Mouse (Mus musculus): ENCODE data around the gene Hba-a2. TPM values are rescaled to one million over a fixed set of nuclear protein-coding genes. Genes with fewer than 3 reads are reported as not detected.
A peak's percentile ranks its signal among the peaks of the same experiment; 100 is the strongest.

Hba-a2 gene
- polyA plus RNA-seq, 1 experiment from 2014 or later = 6,611 TPM

DNA sequence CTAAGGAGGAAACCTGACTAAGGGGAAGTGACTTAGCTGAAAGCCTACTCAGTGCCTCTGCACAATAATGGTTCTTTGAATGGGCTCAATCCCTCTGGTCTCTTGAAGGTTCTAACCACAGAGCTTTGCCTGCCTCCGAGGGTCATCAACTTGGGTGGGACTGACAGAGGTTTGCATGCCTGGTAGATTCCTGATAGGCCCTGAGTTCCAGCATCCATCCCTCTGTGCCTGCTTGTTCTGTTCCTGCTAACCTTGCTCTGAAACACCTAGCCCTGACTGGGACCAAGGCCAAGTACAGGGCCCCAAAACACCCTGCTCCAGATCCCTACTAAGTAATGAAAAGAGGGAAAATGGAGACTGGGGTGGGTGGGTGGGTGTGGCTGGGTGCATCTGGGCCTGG, 7.2 kb downstream of the Hba-a2 start:
- no peak overlapping the region for H3K27ac ChIP-seq
- H3K4me1 ChIP-seq (replicated peaks; ENCODE audit: control insufficient read depth, insufficient read depth, low read length) = no peaks in the 10 kb centered on the region
- H3K4me2 ChIP-seq (replicated peaks) = no peak overlapping the region
- no peak overlapping the region for H3K9ac ChIP-seq
- WGBS = 82% methylated on average over 1 of the region's 1 CpGs
- peaks cover 10% of the 10 kb centered on the region; the same call in 1 of the 2 replicates for H3K27me3 ChIP-seq (ENCODE audit: control insufficient read depth, insufficient read depth, low read length)
- no peak for DNase-seq (ENCODE audit: low spot score)
- H3K9me3 ChIP-seq (ENCODE audit: control insufficient read depth, low read length) = no peaks in the 10 kb centered on the region
- no peak for ATAC-seq (ENCODE audit: low FRiP score)
- no peaks in the 10 kb centered on the region for H3K36me3 ChIP-seq (replicated peaks; ENCODE audit: control insufficient read depth, insufficient read depth)
- H3K4me3 ChIP-seq (replicated peaks; ENCODE audit: low read length) = no peak overlapping the region

DNA sequence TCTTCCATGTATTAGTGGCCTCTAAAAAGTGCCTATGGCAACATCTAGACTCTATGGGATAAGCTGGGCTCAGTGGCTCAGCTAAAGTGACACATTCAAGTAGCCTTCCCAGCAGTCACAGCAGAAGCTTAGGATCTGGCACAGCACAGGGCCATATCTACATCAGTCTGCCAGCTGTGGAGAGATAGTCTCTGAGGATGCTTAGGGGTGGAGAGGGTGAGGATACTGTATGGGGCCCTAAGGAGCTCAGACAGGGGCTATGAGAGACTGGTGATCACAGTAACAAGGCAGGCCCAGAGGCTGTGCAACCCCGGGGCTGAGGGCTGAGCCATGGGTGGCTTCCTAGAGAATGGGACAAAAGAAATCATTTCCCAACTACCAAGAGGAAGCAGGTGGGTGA, 10.7 kb downstream of the Hba-a2 start:
- ATAC-seq (ENCODE audit: low FRiP score) = no peak
- Histone ChIP-seq H3K4me3 (replicated peaks; ENCODE audit: low read length) (no peak overlapping the region), H3K27me3 (ENCODE audit: control insufficient read depth, insufficient read depth, low read length) (no peaks in the 10 kb centered on the region), H3K9me3 (ENCODE audit: control insufficient read depth, low read length) (no peaks in the 10 kb centered on the region), H3K4me1 (replicated peaks; ENCODE audit: control insufficient read depth, insufficient read depth, low read length) (no peaks in the 10 kb centered on the region), H3K4me2 (replicated peaks) (no peak overlapping the region), H3K36me3 (replicated peaks; ENCODE audit: control insufficient read depth, insufficient read depth) (no peaks in the 10 kb centered on the region), H3K9ac (no peak overlapping the region), H3K27ac (no peak overlapping the region)
- WGBS = 79% methylated on average over 1 of the region's 1 CpGs
- no peak for DNase-seq (ENCODE audit: low spot score)

DNA sequence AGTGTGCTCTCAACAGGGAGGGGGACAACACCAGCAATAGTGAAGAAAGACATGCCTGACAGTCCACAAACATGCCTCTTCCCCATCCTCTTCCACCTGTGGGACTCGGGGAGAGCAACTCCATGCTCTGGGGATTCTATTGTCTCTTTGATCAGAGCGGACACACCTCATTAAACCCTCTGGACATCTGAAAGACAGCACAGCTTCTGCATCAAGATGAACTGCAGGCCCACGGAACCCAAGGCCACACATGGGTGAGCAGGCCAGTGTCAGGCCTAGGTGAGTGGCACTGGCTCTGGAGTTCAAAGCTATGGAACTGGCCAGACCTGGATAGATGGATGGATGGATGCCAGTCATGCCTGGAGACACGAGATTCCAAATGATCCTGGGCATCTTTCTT, 13.2 kb downstream of the Hba-a2 start:
- ATAC-seq (ENCODE audit: low FRiP score) = no peak
- no peaks in the 10 kb centered on the region for H3K36me3 ChIP-seq (replicated peaks; ENCODE audit: control insufficient read depth, insufficient read depth)
- WGBS = 31% methylated on average over 4 of the region's 4 CpGs
- H3K9ac ChIP-seq = no peak overlapping the region
- no peak overlapping the region for H3K4me2 ChIP-seq (replicated peaks)
- H3K27me3 ChIP-seq (ENCODE audit: control insufficient read depth, insufficient read depth, low read length) = no peaks in the 10 kb centered on the region
- no peak overlapping the region for H3K4me3 ChIP-seq (replicated peaks; ENCODE audit: low read length)
- no peaks in the 10 kb centered on the region for H3K4me1 ChIP-seq (replicated peaks; ENCODE audit: control insufficient read depth, insufficient read depth, low read length)
- no peaks in the 10 kb centered on the region for H3K9me3 ChIP-seq (ENCODE audit: control insufficient read depth, low read length)
- H3K27ac ChIP-seq = no peak overlapping the region
- DNase-seq (ENCODE audit: low spot score) = no peak

DNA sequence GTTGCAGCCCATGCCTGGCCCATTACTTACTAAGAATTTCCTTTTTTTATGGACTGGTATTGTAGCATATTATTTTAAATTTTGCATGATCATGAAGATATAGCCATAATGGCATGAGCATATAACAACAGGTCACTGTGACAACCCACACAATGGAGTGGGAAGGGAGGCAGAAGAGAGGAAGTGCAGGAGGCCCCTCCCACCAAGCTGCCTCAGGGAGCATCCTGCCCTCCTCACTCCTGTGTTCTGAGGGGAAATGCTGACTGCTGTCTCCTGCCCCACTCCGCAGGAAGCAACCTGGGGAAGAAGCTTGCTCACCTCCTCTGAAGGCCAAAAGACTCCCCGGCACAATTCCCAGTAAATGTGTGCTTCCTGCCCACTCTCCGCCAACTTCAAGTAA, 13.6 kb downstream of the Hba-a2 start:
- Histone ChIP-seq H3K36me3 (replicated peaks; ENCODE audit: control insufficient read depth, insufficient read depth) (no peaks in the 10 kb centered on the region), H3K4me2 (replicated peaks) (no peak overlapping the region), H3K27me3 (ENCODE audit: control insufficient read depth, insufficient read depth, low read length) (no peaks in the 10 kb centered on the region), H3K4me3 (replicated peaks; ENCODE audit: low read length) (no peak overlapping the region), H3K27ac (no peak overlapping the region), H3K4me1 (replicated peaks; ENCODE audit: control insufficient read depth, insufficient read depth, low read length) (no peaks in the 10 kb centered on the region), H3K9ac (no peak overlapping the region), H3K9me3 (ENCODE audit: control insufficient read depth, low read length) (no peaks in the 10 kb centered on the region)
- whole genome bisulfite sequencing = 82% methylated on average over 3 of the region's 3 CpGs
- DNase-seq (ENCODE audit: low spot score) (no peak), ATAC-seq (ENCODE audit: low FRiP score) (no peak)

DNA sequence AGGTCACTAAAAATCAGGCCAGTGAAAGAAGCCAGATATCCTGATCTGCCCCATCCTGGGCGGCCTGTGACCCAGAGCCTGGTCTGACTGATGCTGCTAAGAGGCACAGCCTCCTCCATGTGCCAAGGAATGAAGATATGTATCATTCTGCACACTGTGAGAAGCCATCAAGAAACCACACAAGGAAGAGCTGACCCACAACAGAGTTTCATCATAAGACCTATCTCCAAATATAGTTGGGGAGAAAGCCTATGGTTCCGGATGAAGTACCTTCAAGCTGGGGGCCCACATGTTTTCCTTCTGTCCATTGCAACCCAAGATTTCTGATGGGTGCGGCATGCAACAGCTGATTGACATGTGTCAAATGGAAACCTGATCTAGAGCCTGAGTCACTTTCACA, 19.7 kb downstream of the Hba-a2 start:
- H3K4me2 ChIP-seq (replicated peaks) = no peak overlapping the region
- H3K4me1 ChIP-seq (replicated peaks; ENCODE audit: control insufficient read depth, insufficient read depth, low read length) = no peaks in the 10 kb centered on the region
- no peak for ATAC-seq (ENCODE audit: low FRiP score)
- WGBS = 87% methylated on average over 3 of the region's 3 CpGs
- H3K36me3 ChIP-seq (replicated peaks; ENCODE audit: control insufficient read depth, insufficient read depth) = no peaks in the 10 kb centered on the region
- DNase-seq (ENCODE audit: low spot score) = no peak
- H3K9ac ChIP-seq = no peak overlapping the region
- H3K9me3 ChIP-seq (ENCODE audit: control insufficient read depth, low read length) = no peaks in the 10 kb centered on the region
- H3K27ac ChIP-seq = no peak overlapping the region
- H3K4me3 ChIP-seq (replicated peaks; ENCODE audit: low read length) = no peak overlapping the region
- H3K27me3 ChIP-seq (ENCODE audit: control insufficient read depth, insufficient read depth, low read length) = no peaks in the 10 kb centered on the region

DNA sequence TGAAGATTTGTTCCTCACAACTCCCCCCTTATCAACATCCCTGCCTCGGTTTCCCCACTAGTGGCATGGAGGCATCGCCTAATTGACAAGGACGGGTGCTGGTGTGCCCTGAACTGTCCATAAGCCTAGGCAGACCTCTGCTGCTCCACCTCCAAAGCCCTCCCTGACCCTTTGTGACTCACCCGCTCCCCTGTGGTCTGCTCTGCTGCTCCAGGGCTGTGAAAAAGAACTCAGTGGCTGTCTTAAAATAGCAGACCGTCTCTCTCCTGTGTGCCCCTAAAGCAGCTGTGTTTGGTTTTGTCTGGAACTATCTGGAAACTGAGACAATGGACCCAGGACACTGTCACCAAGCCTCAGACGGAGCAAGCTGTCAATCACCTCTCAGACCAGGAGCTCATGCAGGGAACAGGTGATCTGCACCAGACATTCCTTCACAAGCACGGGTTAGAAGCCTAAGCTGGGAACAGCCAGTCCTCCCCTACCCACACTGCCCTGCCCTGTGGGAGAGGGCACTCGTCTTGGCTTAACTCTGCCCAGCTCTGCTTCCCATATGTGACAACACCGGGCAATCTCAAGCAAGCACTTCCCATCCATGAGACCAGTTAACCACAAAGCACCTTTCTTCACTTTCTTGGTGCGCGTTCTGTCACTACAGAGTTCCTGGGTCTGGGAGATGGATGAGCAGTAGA, 24.4 kb downstream of the Hba-a2 start:
- H3K4me1 ChIP-seq (replicated peaks; ENCODE audit: control insufficient read depth, insufficient read depth, low read length) = no peaks in the 10 kb centered on the region
- no peak overlapping the region for H3K4me3 ChIP-seq (replicated peaks; ENCODE audit: low read length)
- no peaks in the 10 kb centered on the region for H3K9me3 ChIP-seq (ENCODE audit: control insufficient read depth, low read length)
- no peak overlapping the region for H3K9ac ChIP-seq
- no peak overlapping the region for H3K4me2 ChIP-seq (replicated peaks)
- WGBS = 66% methylated on average over 11 of the region's 11 CpGs
- H3K27me3 ChIP-seq (ENCODE audit: control insufficient read depth, insufficient read depth, low read length) = no peaks in the 10 kb centered on the region
- no peak for ATAC-seq (ENCODE audit: low FRiP score)
- DNase-seq (ENCODE audit: low spot score) = no peak
- no peaks in the 10 kb centered on the region for H3K36me3 ChIP-seq (replicated peaks; ENCODE audit: control insufficient read depth, insufficient read depth)
- no peak overlapping the region for H3K27ac ChIP-seq

DNA sequence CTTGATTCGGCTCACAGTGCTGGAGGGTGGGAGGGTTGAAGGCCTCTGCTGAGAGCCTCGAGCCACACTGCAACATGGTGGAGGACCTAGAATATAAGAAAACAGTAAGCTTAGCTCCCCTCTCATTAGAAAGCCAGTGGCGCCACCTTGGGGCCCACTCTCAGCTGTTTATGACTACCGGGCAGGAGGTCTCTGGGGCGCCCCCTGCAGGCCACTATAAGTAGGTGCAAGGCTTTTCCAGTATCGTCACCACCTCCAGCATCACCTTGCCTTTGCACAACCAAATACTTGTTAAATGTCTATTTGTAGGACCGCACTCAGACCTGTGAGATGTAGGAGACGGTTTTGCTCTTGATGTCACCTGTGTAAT, 24.9 kb downstream of the Hba-a2 start:
- WGBS = 40% methylated on average over 8 of the region's 8 CpGs
- Histone ChIP-seq H3K4me3 (replicated peaks; ENCODE audit: low read length) (no peak overlapping the region), H3K4me2 (replicated peaks) (no peak overlapping the region)

DNA sequence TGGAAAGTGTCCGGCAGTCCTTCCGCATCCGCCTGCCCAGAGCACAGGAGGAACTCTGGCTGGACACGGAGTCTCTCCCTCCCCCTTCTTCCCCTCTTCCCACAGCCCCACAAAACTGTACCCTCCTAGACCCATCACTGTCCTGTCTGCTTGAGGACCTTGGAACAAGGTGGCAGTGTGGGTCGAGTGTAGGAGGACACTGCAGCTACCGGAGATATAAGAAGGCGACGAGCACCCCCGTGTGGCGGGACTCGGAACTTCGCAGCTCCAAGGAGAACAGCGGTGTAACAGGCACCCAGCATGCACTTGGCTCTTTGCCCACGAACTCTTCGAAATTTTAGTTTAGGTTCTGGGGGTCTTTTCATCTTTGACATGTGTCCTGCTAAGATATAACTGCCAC, 28.3 kb downstream of the Hba-a2 start:
- Histone ChIP-seq H3K27me3 (ENCODE audit: control insufficient read depth, insufficient read depth, low read length) (no peaks in the 10 kb centered on the region), H3K4me1 (replicated peaks; ENCODE audit: control insufficient read depth, insufficient read depth, low read length) (no peaks in the 10 kb centered on the region), H3K4me3 (replicated peaks; ENCODE audit: low read length) (no peak overlapping the region), H3K36me3 (replicated peaks; ENCODE audit: control insufficient read depth, insufficient read depth) (no peaks in the 10 kb centered on the region), H3K9me3 (ENCODE audit: control insufficient read depth, low read length) (no peaks in the 10 kb centered on the region), H3K9ac (no peak overlapping the region), H3K4me2 (replicated peaks) (peak overlapping the region; percentile 27; the same call in 1 of the 2 replicates), H3K27ac (no peak overlapping the region)
- 13% methylated on average over 15 of the region's 15 CpGs for WGBS
- peak; percentile 92 for ATAC-seq (ENCODE audit: low FRiP score)
- peak; percentile 92 for DNase-seq (ENCODE audit: low spot score)

More for the DNA sequence above, 24.9 kb downstream of the Hba-a2 start:
- no peaks in the 10 kb centered on the region for H3K4me1 ChIP-seq (replicated peaks; ENCODE audit: control insufficient read depth, insufficient read depth, low read length)
- ATAC-seq (ENCODE audit: low FRiP score) = no peak
- DNase-seq (ENCODE audit: low spot score) = peak; percentile 40
- H3K27ac ChIP-seq = no peak overlapping the region
- no peaks in the 10 kb centered on the region for H3K27me3 ChIP-seq (ENCODE audit: control insufficient read depth, insufficient read depth, low read length)
- H3K9me3 ChIP-seq (ENCODE audit: control insufficient read depth, low read length) = no peaks in the 10 kb centered on the region
- no peaks in the 10 kb centered on the region for H3K36me3 ChIP-seq (replicated peaks; ENCODE audit: control insufficient read depth, insufficient read depth)
- H3K9ac ChIP-seq = no peak overlapping the region

DNA sequence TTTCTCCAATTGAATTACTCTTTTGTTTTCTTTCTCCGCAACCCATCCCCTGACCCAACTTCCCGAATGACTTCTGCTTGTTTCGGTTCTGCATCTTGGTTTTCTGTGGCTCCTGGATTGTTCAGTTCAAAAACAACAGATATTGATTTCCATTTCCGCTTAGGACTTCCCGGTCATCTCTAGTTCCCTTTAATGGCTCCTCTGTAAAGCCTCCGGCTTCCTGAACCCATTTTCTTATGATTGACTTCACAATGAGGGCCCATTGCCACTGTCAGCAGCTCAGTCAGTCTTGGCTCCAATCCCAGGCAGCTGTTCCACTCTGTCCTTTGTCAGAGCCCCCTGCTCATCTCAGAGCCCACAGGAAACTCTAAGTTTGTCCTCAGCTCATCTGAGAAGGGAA, 34.8 kb downstream of the Hba-a2 start:
- Histone ChIP-seq H3K4me1 (replicated peaks; ENCODE audit: control insufficient read depth, insufficient read depth, low read length) (no peaks in the 10 kb centered on the region; the same call in 1 of the 2 replicates), H3K27me3 (ENCODE audit: control insufficient read depth, insufficient read depth, low read length) (no peaks in the 10 kb centered on the region), H3K4me3 (replicated peaks; ENCODE audit: low read length) (no peak overlapping the region), H3K36me3 (replicated peaks; ENCODE audit: control insufficient read depth, insufficient read depth) (no peaks in the 10 kb centered on the region), H3K27ac (peak overlapping the region; percentile 1; the same call in 1 of the 2 replicates), H3K9ac (no peak overlapping the region), H3K4me2 (replicated peaks) (no peak overlapping the region), H3K9me3 (ENCODE audit: control insufficient read depth, low read length) (no peaks in the 10 kb centered on the region)
- no peak for ATAC-seq (ENCODE audit: low FRiP score)
- peak; percentile 52 for DNase-seq (ENCODE audit: low spot score)
- 39% methylated on average over 6 of the region's 6 CpGs for WGBS

DNA sequence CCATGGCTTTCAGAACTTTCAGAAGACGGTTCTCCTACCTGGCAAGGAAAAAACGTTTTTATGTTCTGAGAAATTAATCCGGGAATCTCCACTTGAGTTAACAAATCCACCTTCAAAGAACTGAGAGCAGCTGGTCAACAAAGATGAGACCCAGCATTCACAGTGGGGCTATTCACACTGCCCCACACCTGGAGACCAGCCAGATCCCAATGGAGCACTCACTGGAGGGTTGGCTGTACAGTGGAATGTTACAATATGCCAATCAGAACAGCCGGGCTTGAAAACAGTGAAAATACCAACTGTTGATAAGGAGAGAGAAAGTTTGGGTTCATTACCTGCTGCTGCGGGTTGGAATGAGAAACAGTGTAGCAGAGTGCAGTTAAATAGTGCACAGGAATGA, 35.6 kb downstream of the Hba-a2 start:
- H3K4me2 ChIP-seq (replicated peaks) = no peak overlapping the region
- WGBS = 72% methylated on average over 5 of the region's 5 CpGs
- peaks cover 2% of the 10 kb centered on the region; the same call in 1 of the 2 replicates for H3K9me3 ChIP-seq (ENCODE audit: control insufficient read depth, low read length)
- no peak for ATAC-seq (ENCODE audit: low FRiP score)
- H3K4me3 ChIP-seq (replicated peaks; ENCODE audit: low read length) = no peak overlapping the region
- no peaks in the 10 kb centered on the region for H3K27me3 ChIP-seq (ENCODE audit: control insufficient read depth, insufficient read depth, low read length)
- no peaks in the 10 kb centered on the region; the same call in 1 of the 2 replicates for H3K4me1 ChIP-seq (replicated peaks; ENCODE audit: control insufficient read depth, insufficient read depth, low read length)
- H3K9ac ChIP-seq = no peak overlapping the region
- H3K27ac ChIP-seq = no peak overlapping the region
- H3K36me3 ChIP-seq (replicated peaks; ENCODE audit: control insufficient read depth, insufficient read depth) = no peaks in the 10 kb centered on the region
- no peak for DNase-seq (ENCODE audit: low spot score)
